Mouse (Mus musculus) C2C12 (cell line): ENCODE results near the gene 1700010B08Rik.
A peak's percentile ranks its signal among the peaks of the same experiment; 100 is the strongest.

Experiments
- CEBPB ChIP-seq: IDR thresholded peaks from one replicate; pipeline ENCODE4 v1.6.1; 2011; ENCODE audit warnings: low read depth, mild to moderate bottlenecking, control low read depth, moderate library complexity
- CTCF ChIP-seq: IDR thresholded peaks from one replicate; pipeline ENCODE4 v1.5.1; 2011; ENCODE audit not compliant: control insufficient read depth, insufficient read depth, insufficient read length
- FOSL1 ChIP-seq: IDR thresholded peaks from one replicate; pipeline ENCODE4 v1.8.0; 2011; ENCODE audit warnings: mild to moderate bottlenecking, low read length; ENCODE audit not compliant: poor library complexity, insufficient read depth, severe bottlenecking
- MAX ChIP-seq: IDR thresholded peaks from one replicate; pipeline ENCODE4 v1.6.1; 2011; ENCODE audit warnings: mild to moderate bottlenecking, control low read depth
- MYOD1 ChIP-seq: IDR thresholded peaks from one replicate; pipeline ENCODE4 v1.6.1; 2011; ENCODE audit warnings: low read depth; ENCODE audit not compliant: control insufficient read depth, insufficient read length
- MYOG ChIP-seq: IDR thresholded peaks from one replicate; pipeline ENCODE4 v1.6.1; 2011; ENCODE audit not compliant: control insufficient read depth, insufficient read length; ENCODE audit errors: extremely low read depth
- USF1 ChIP-seq: IDR thresholded peaks from one replicate; pipeline ENCODE4 v1.6.1; 2011; ENCODE audit warnings: low read depth, mild to moderate bottlenecking, control low read depth, moderate library complexity

DNA sequence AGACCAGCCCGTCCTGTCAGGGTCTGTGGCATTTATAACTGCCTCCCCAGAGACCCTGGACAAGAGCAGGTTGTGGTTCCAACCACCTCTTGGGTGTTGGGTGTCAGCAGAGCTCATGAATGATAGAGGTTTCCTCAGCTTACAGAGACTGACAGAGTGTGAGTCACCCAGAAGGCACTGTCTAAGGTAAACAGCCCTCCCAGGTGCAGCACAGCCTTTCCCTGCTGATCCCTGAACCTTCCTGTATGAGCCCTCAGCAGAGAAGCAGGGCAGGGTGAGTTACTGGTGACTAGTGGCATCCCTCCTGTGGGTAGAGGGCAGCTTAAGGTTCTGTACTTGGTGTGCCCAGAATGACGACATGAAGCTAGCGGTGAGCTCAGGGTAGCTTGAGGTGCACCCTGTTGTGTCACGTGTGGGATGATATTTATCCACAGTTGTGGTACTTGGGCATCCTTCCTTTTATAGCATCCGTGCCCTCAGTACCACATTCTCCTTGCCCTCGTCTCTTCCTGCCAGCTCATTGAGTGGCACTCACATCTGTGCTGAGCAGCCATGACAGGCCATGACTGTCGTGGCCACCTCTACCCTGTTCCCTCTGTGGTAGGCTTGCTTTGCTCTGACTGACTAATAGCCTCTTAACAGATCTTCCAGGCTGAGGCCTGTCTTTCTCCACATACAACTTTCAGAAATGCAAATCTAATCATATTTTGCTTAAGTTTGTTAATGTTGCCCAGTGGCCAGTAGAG, 25.0 kb downstream of the 1700010B08Rik start:
- TF ChIP-seq MAX (no peak), CTCF (no peak), MYOG (no peak), USF1 (peak; percentile 33), CEBPB (no peak), MYOD1 (peak; percentile 65), FOSL1 (no peak)
